Mouse (Mus musculus): ENCODE measurements around the gene Thsd4.

DNA sequence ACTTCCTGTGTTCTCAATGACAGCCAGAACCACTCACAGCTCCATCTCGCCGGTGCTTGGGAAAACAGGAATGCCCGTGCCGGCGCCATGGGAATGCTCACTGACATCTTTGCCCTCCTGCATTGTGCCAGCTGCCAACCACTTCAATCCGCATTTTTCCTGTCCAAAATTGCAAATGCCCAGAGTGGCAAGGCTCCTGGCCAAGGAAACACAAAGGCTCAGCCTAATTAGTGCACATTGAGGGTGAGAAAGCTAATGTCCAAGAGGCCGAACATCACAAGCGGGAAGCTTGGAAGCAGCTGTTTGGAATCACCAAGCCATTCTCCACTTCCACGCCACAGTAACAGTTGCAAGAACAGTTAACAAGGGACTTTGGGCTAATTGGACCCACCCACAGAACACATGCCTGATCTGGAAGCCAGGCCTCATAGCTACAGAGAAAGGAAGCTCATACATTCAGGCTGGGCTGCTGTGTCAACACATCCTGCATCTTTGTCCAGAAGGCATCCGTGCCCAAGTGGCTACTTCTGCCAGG is 210.2 kb downstream of the Thsd4 start:
- no peak for TF ChIP-seq CTCF (IDR thresholded peaks at IDR 0.05; ENCODE audit: borderline replicate concordance, control insufficient read depth, extremely low read depth, insufficient read depth, low read length, poor library complexity)
- TF ChIP-seq POLR2A (IDR thresholded peaks at IDR 0.05; ENCODE audit: control insufficient read depth, extremely low read depth, insufficient read depth, low read length, poor library complexity), result no peak
